Mouse (Mus musculus) testis, postnatal 10 days (tissue): ENCODE results near the gene Tm4sf5.

Experiments used
- DNase-seq: peaks from one replicate; pipeline ENCODE4 v3.0.0; 2021; ENCODE audit warnings: low spot score

The Tm4sf5 gene

DNA sequence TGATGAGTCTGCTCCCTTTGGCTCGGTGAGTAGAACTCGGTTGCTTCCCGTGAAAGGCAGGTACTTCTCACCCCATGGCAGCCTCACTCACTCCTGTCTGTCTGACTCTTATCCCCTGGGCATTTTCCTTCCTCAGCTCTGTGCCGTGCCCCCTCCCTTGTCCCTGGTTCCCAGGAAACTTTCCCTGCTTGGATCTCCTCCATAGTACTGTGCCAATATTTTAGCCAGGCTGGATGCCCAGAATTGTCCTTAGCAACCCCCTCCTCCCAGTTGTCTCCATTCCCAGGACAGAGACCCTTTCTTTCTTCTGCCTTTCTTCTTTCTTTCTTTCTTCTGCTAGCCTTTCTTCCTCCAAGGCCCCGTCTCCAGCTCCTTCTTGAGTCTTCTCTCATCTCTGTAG is 36.4 kb downstream of the Tm4sf5 start:
- no peak for DNase-seq

- no peak for DNase-seq
Measured at GRCm38 (mm10) chr11:70544496-70544895, 39.5 kb downstream of the Tm4sf5 start.

GRCm38 (mm10) chr11:70551526-70551925 is 46.5 kb downstream of the Tm4sf5 start:
- DNase-seq = no peak

DNA sequence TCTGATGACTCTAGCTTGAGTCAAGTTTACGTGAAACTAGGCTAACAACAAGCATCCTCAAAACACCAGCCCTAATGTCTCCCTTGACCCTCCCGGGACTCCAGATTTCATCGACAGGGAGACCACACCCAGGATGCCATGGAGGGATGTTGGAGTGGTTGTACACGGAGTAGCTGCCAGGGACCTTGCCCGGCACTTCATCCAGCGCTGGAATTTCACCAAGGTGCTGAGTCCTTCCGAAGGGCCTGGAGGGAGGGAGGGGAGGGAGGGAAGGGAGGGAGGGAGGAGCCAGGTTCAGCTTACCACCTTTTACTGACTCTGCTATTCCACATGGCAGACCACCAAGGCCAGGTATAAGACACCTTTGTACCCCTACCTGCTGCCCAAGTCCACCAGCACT is 48.9 kb downstream of the Tm4sf5 start:
- no peak for DNase-seq

DNA sequence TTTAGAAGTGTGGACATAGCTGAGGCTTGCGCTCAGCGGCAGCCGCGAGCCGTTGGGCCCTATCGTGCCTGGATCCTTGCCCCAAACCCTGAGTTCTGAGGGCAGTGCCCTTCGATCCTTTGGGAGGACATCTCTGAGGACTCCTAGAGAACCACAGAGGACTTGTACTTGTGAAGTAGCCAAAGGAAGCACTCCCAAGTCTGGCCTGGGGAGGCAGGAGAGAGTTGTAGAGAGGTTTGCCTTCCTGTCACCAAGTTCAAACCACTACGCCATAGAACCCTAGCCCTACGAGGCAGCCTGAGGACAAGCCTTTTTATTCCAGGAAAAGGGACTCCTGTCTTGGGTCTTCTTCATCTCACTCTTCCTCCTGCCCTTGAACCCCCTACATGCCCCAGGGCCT is 52.5 kb downstream of the Tm4sf5 start:
- DNase-seq = no peak
